Mouse (Mus musculus) midbrain, embryonic 16.5 days (tissue): ENCODE measurements around the gene Kcnb1. TPM values are rescaled to one million over a fixed set of nuclear protein-coding genes. Genes with fewer than 3 reads are reported as not detected.
A peak's percentile ranks its signal among the peaks of the same experiment; 100 is the strongest.

Experiments
- ATAC-seq: fragments of 200-750 bp; cut with Nextera tagmentation; 2 replicates; pipeline ENCODE4 v1.8.0; 2017; ENCODE audit warnings: moderate TSS enrichment
- H3K27ac ChIP-seq: fragments of 300-500 bp; sonication (generic); 2 replicates; pipeline ENCODE4 v1.5.1; 2014; ENCODE audit warnings: mild to moderate bottlenecking, low read length, mixed read lengths
- H3K27me3 ChIP-seq: fragments of 300-500 bp; sonication (generic); 2 replicates; pipeline ENCODE4 v1.6.1; 2014; ENCODE audit warnings: low read depth, low read length, mixed read lengths; ENCODE audit not compliant: control insufficient read depth, insufficient read depth
- H3K36me3 ChIP-seq: fragments of 300-500 bp; sonication (generic); 2 replicates; pipeline ENCODE4 v1.6.1; 2014; ENCODE audit warnings: mild to moderate bottlenecking, low read length, moderate library complexity, mixed read lengths; ENCODE audit not compliant: control insufficient read depth, insufficient read depth
- H3K4me1 ChIP-seq: fragments of 300-500 bp; sonication (generic); 2 replicates; pipeline ENCODE4 v1.6.1; 2014; ENCODE audit warnings: mild to moderate bottlenecking, low read length, mixed read lengths; ENCODE audit not compliant: control insufficient read depth, insufficient read depth
- H3K4me2 ChIP-seq: fragments of 300-500 bp; sonication (generic); 2 replicates; pipeline ENCODE4 v1.6.1; 2014; ENCODE audit warnings: mild to moderate bottlenecking, low read length, mixed read lengths
- H3K4me3 ChIP-seq: fragments of 300-500 bp; sonication (generic); 2 replicates; pipeline ENCODE4 v1.5.1; 2014; ENCODE audit warnings: low read depth, mild to moderate bottlenecking, low read length, moderate library complexity, mixed read lengths
- H3K9ac ChIP-seq: fragments of 300-500 bp; sonication (generic); 2 replicates; pipeline ENCODE4 v1.6.1; 2014; ENCODE audit warnings: low read depth, low read length, mixed read lengths
- H3K9me3 ChIP-seq: fragments of 300-500 bp; sonication (generic); replicated peaks from 2 replicates; pipeline ENCODE4 v1.6.1; 2014; ENCODE audit warnings: mild to moderate bottlenecking, low read length, mixed read lengths; ENCODE audit not compliant: control insufficient read depth, poor library complexity, severe bottlenecking
- WGBS: fragments of 180-500 bp; shearing (Covaris S2); extraction: QIAGEN DNeasy Blood & Tissue Kit; methylation state at CpG from one replicate; pipeline ENCODE4 v1.1.7; 2014; 5-methylcytosine and 5-hydroxymethylcytosine counted together
- polyA plus RNA-seq: library from polyadenylated mRNA; unstranded; fragments of >200 nt; fragmentation: Nextera tagmentation; extraction: Ambion mirVana; gene quantifications from 2 replicates; pipeline ENCODE4 v1.2.1, GENCODE M21; 2015

Gene Kcnb1
- polyA plus RNA-seq, result 3.9 and 4.0 TPM in 2 replicates

GRCm38 (mm10) chr2:167190076-167190399 lies at the start of gene Kcnb1:
TSS of gene Kcnb1 (minus strand) at chr2:167190155.
- peaks cover 26% of the 10 kb centered on the region for H3K4me1 ChIP-seq
- peak within 1 kb of the TSS; percentile 83 for H3K4me2 ChIP-seq
- H3K4me3 ChIP-seq, result peak within 1 kb of the TSS; percentile 64
- no peaks in the 10 kb centered on the region; the same call in 1 of the 2 replicates for H3K36me3 ChIP-seq
- ATAC-seq, result peak; percentile 83
- H3K9me3 ChIP-seq, result no peaks in the 10 kb centered on the region
- peak within 1 kb of the TSS; percentile 75 for H3K9ac ChIP-seq
- H3K27me3 ChIP-seq, result no peaks in the 10 kb centered on the region; the same call in 1 of the 2 replicates
- WGBS, result 0% methylated on average over 41 of the region's 41 CpGs
- H3K27ac ChIP-seq, result peak within 1 kb of the TSS; percentile 58

GRCm38 (mm10) chr2:167239262-167239661 lies 49.3 kb upstream of the Kcnb1 start:
- peaks cover 8% of the 10 kb centered on the region for H3K4me1 ChIP-seq
- H3K27me3 ChIP-seq, result peaks cover 7% of the 10 kb centered on the region
- no peak overlapping the region for H3K4me2 ChIP-seq
- H3K4me3 ChIP-seq, result no peak overlapping the region
- H3K36me3 ChIP-seq, result no peaks in the 10 kb centered on the region
- H3K27ac ChIP-seq, result no peak overlapping the region
- no peak overlapping the region for H3K9ac ChIP-seq
- H3K9me3 ChIP-seq, result no peaks in the 10 kb centered on the region
- ATAC-seq, result no peak
- WGBS, result 35% methylated on average over 12 of the region's 12 CpGs

DNA sequence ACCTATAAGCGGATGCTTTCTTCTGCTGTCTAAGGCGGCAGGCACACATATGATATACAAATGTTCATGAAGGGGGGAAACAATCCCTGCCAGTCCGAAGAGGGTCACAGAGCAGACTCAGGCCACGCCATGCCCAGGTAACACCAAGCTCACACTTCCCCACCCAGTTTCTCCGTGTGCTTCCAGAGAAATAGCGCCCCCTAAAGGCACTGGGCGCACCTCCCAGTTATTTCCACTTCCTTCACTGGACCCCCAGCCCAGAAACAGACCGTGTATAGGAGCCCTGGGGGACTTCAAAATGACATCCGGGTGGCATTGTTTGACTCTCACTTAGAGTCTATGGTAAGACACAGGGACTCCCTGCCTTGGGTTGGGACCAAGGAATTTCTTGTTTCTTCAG lies 47.3 kb upstream of the Kcnb1 start:
- Histone ChIP-seq H3K9me3 (no peaks in the 10 kb centered on the region), H3K4me3 (no peak overlapping the region), H3K9ac (no peak overlapping the region), H3K4me1 (peaks cover 8% of the 10 kb centered on the region), H3K4me2 (no peak overlapping the region), H3K36me3 (no peaks in the 10 kb centered on the region), H3K27me3 (peaks cover 7% of the 10 kb centered on the region), H3K27ac (no peak overlapping the region)
- no peak for ATAC-seq
- 84% methylated on average over 9 of the region's 9 CpGs for WGBS

DNA sequence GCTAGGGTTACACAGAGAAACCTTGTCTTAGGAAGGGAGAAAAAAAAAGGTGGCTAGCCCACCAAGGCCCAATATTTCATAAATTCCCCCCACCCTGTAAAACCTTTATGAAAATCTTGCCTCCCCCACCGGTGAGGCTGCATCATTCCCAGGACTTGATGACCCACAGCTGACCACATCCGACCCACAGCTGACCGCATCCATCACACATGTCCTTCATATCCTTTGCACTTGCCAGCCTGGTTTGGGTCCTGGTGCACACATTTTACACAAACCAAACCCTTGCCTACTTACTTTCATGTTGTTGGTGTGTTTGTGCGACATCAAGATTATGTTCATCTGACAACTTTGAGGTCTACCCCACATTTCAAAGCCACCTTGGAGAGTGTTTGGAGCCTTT lies 46.2 kb upstream of the Kcnb1 start:
- no peak for ATAC-seq
- WGBS, result over 99% methylated on average over 4 of the region's 4 CpGs
- Histone ChIP-seq H3K4me2 (no peak overlapping the region), H3K27me3 (peaks cover 7% of the 10 kb centered on the region), H3K36me3 (no peaks in the 10 kb centered on the region), H3K9ac (no peak overlapping the region), H3K4me1 (peaks cover 8% of the 10 kb centered on the region), H3K9me3 (no peaks in the 10 kb centered on the region), H3K27ac (no peak overlapping the region), H3K4me3 (no peak overlapping the region)

DNA sequence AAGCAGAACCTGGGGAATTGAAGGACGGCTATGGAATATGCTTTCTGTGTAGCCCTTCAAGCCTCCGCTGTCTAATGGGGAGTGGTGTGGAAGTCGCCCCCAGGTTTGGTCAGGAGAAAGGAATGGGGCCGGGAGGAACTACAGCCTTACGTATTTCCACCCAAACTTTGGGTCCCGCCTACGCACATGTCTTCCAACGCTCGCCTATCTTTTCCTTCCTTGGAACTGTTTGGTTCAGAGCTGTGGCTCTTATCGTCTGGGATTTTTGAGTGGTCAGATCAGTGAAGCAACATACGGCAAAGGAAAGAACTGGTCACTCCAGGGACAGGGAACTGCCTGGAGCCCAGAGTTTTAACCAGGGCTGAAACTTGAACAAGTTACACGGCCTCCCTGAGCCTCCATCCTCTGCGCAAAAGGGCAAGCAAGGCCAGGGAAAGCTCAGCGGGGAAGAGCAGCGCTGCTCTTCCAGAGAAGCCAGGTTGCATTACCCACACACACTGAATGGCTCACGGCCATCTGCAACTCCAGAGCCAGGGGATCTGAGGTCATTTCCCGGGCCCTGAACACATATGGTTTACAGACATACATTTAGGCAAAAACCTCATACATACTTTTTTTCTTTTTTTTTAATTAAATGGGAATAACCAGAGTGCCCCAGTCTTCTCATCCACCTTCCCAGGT lies 45.5 kb upstream of the Kcnb1 start:
- Histone ChIP-seq H3K9me3 (no peaks in the 10 kb centered on the region), H3K27me3 (peaks cover 7% of the 10 kb centered on the region), H3K4me3 (no peak overlapping the region), H3K27ac (no peak overlapping the region), H3K4me2 (no peak overlapping the region), H3K36me3 (no peaks in the 10 kb centered on the region), H3K9ac (no peak overlapping the region), H3K4me1 (peaks cover 7% of the 10 kb centered on the region)
- ATAC-seq, result no peak
- WGBS, result 76% methylated on average over 17 of the region's 17 CpGs

DNA sequence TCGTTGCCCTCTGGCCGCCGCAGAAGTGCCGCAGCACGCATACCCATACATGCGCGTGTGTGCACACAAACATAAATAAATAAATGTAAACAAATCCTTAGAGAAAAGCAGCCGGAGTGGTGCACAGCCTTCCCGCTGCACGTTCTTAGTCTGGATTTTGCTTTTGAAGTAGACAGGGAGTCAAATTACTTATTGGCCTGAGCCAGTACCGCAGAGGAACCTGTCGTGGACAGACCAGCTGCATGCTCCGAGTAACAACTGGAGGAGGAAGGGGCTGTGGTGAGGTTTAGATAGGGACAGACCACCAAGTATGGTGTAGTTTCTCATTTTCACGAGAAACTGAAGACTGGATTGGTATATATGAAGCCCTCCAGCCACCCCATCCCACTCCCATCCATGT lies 43.8 kb upstream of the Kcnb1 start:
- H3K9ac ChIP-seq, result no peak overlapping the region
- H3K9me3 ChIP-seq, result no peaks in the 10 kb centered on the region
- H3K4me2 ChIP-seq, result no peak overlapping the region
- H3K36me3 ChIP-seq, result no peaks in the 10 kb centered on the region
- ATAC-seq, result no peak
- 56% methylated on average over 14 of the region's 14 CpGs for WGBS
- H3K4me3 ChIP-seq, result no peak overlapping the region
- peaks cover 4% of the 10 kb centered on the region for H3K27me3 ChIP-seq
- no peak overlapping the region for H3K27ac ChIP-seq
- H3K4me1 ChIP-seq, result no peaks in the 10 kb centered on the region

- H3K27me3 ChIP-seq, result no peaks in the 10 kb centered on the region; the same call in 1 of the 2 replicates
- H3K9ac ChIP-seq, result no peak overlapping the region
- 81% methylated on average over 5 of the region's 5 CpGs for WGBS
Observed at GRCm38 (mm10) chr2:167233009-167233335, 43.0 kb upstream of the Kcnb1 start.

GRCm38 (mm10) chr2:167232132-167233008 lies 42.4 kb upstream of the Kcnb1 start:
- Histone ChIP-seq H3K9me3 (no peaks in the 10 kb centered on the region), H3K27ac (no peak overlapping the region), H3K36me3 (no peaks in the 10 kb centered on the region), H3K9ac (peak overlapping the region; percentile 15; the same call in 1 of the 2 replicates), H3K4me3 (no peak overlapping the region), H3K4me2 (no peak overlapping the region), H3K27me3 (no peaks in the 10 kb centered on the region), H3K4me1 (no peaks in the 10 kb centered on the region)
- WGBS, result 59% methylated on average over 14 of the region's 14 CpGs
- ATAC-seq, result no peak

More at GRCm38 (mm10) chr2:167233009-167233335, 43.0 kb upstream of the Kcnb1 start:
- no peak overlapping the region for H3K4me3 ChIP-seq
- H3K9me3 ChIP-seq, result no peaks in the 10 kb centered on the region
- no peak for ATAC-seq
- H3K4me1 ChIP-seq, result no peaks in the 10 kb centered on the region
- no peaks in the 10 kb centered on the region for H3K36me3 ChIP-seq
- no peak overlapping the region for H3K4me2 ChIP-seq
- no peak overlapping the region for H3K27ac ChIP-seq

DNA sequence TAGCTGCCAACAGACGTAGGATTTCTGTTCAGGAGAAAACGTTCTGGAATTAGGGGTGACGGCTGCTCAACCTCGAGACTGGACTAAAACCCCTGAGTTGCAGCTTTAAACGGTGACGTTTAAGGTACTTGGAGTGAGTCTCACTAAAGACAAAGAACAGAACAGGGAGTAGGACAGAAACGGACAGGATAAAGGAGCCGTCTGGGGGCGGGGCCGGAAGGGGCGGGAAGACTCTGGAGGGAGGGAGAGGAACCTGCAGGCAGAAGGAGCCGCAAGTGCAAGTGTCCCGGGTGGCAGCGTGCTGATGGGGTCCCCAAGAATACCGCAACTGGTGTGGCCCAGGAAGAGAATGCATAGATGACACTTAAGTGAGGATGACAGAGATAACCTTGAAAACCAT lies 40.6 kb upstream of the Kcnb1 start:
- no peak overlapping the region for H3K4me2 ChIP-seq
- H3K4me3 ChIP-seq, result no peak overlapping the region
- H3K27me3 ChIP-seq, result no peaks in the 10 kb centered on the region
- ATAC-seq, result no peak
- H3K4me1 ChIP-seq, result no peaks in the 10 kb centered on the region
- no peaks in the 10 kb centered on the region for H3K36me3 ChIP-seq
- no peak overlapping the region for H3K9ac ChIP-seq
- no peak overlapping the region for H3K27ac ChIP-seq
- no peaks in the 10 kb centered on the region for H3K9me3 ChIP-seq
- WGBS, result 8% methylated on average over 14 of the region's 15 CpGs
